Mouse (Mus musculus) ES-Bruce4 (cell line): ENCODE data around the gene Cap2.

Source experiments
- CTCF ChIP-seq: IDR thresholded peaks from one replicate; pipeline ENCODE4 v1.8.1; 2011; ENCODE audit warnings: low read depth, low read length
- EP300 ChIP-seq: IDR thresholded peaks from 2 replicates; pipeline ENCODE4 v1.6.1; 2011; ENCODE audit warnings: low read depth, low read length; ENCODE audit not compliant: insufficient read depth
- POLR2A ChIP-seq: IDR thresholded peaks from one replicate; pipeline ENCODE4 v1.8.1; 2011; ENCODE audit warnings: low read length; ENCODE audit not compliant: insufficient read depth

DNA sequence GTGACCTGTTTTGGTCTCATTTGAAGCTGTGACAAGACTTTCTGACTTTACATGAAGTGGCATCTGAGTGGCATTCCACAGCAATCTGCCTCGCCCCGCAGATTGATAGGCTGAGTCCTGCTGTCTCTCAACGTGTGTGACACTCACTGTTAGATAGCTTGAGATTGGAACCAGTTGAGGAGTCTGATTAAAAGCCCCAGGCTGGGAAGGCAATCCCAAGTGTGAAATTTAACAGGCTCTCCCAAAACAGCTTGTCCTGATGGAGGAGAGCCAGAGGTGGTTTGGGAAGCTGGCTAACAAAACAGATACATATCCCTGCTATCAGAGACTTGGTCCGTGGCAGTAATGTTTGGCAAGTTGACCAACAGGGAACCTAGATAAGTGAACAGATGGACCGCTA, 21.6 kb downstream of the Cap2 start:
- TF ChIP-seq CTCF: no peak
- no peak for TF ChIP-seq POLR2A
- no peak for TF ChIP-seq EP300
